Mouse (Mus musculus) MEL (cell line): ENCODE data around the gene Qprt. TPM values are rescaled to one million over a fixed set of nuclear protein-coding genes. Genes with fewer than 3 reads are reported as not detected.

Experiments used
- DNase-seq: peaks from one replicate; pipeline ENCODE4 v3.0.0; 2011; ENCODE audit warnings: low read depth, low spot score
- H3K27ac ChIP-seq: 2 replicates; pipeline ENCODE4 v1.5.1; 2012; ENCODE audit warnings: low read depth, mild to moderate bottlenecking, control low read depth, low read length, moderate library complexity; ENCODE audit not compliant: control insufficient read depth
- H3K27me3 ChIP-seq, 2 experiments: fragments of 150-350 bp in 1 of 2; sonication (generic) in 1 of 2; 2 replicates each; pipeline ENCODE4 v1.6.1; 2012; ENCODE audit warnings: low read length in 2 of 2, mild to moderate bottlenecking in 2 of 2, improper control_type of control experiment in 1 of 2, moderate library complexity in 1 of 2; ENCODE audit not compliant: insufficient read depth in 2 of 2, control insufficient read depth in 1 of 2
- H3K36me3 ChIP-seq, 2 experiments: 2 replicates each; pipeline ENCODE4 v1.6.1; 2012 to 2014; ENCODE audit warnings: low read length in 2 of 2, improper control_type of control experiment in 1 of 2, inconsistent platforms in 1 of 2, mild to moderate bottlenecking in 1 of 2; ENCODE audit not compliant: insufficient read depth in 2 of 2, control insufficient read depth in 1 of 2
- H3K4me1 ChIP-seq, 2 experiments: fragments of 150-350 bp in 1 of 2; sonication (generic) in 1 of 2; 2 replicates each; pipeline ENCODE4 v1.6.1; 2012; ENCODE audit warnings: low read length in 2 of 2, improper control_type of control experiment in 1 of 2, mild to moderate bottlenecking in 1 of 2; ENCODE audit not compliant: insufficient read depth in 2 of 2, control insufficient read depth in 1 of 2
- H3K4me3 ChIP-seq, 2 experiments: fragments of 150-350 bp in 1 of 2; sonication (generic) in 1 of 2; 2 replicates each; pipeline ENCODE4 v1.5.1; 2012; ENCODE audit warnings: low read depth in 2 of 2, low read length in 2 of 2, mild to moderate bottlenecking in 2 of 2, moderate library complexity in 2 of 2, control low read depth in 1 of 2, improper control_type of control experiment in 1 of 2; ENCODE audit not compliant: control insufficient read depth in 1 of 2, insufficient read depth in 1 of 2
- H3K79me2 ChIP-seq: 2 replicates; pipeline ENCODE4 v1.6.1; 2012; ENCODE audit warnings: mild to moderate bottlenecking, low read length, moderate library complexity; ENCODE audit not compliant: control insufficient read depth, poor library complexity, insufficient read depth
- H3K9ac ChIP-seq: 2 replicates; pipeline ENCODE4 v1.6.1; 2012; ENCODE audit warnings: low read depth, mild to moderate bottlenecking, control low read depth, low read length, moderate library complexity; ENCODE audit not compliant: control insufficient read depth, poor library complexity, severe bottlenecking
- H3K9me3 ChIP-seq: fragments of 150-350 bp; sonication (generic); replicated peaks from 2 replicates; pipeline ENCODE4 v1.6.1; 2012; ENCODE audit warnings: mild to moderate bottlenecking, low read length, improper control_type of control experiment, moderate library complexity; ENCODE audit not compliant: insufficient read depth
- BHLHE40 ChIP-seq: IDR thresholded peaks from 2 replicates; pipeline ENCODE4 v1.6.1; 2012; ENCODE audit warnings: low read depth, mild to moderate bottlenecking, inconsistent platforms, low read length, improper control_type of control experiment, borderline replicate concordance
- CHD2 ChIP-seq: IDR thresholded peaks from 2 replicates; pipeline ENCODE4 v1.6.1; 2011; ENCODE audit warnings: low read length, improper control_type of control experiment
- EP300 ChIP-seq, 2 experiments: IDR thresholded peaks; 2 replicates each; pipeline ENCODE4 v1.6.1; 2011; ENCODE audit warnings: improper control_type of control experiment in 2 of 2, low read length in 2 of 2, low read depth in 1 of 2, mild to moderate bottlenecking in 1 of 2
- MAZ ChIP-seq: IDR thresholded peaks from 2 replicates; pipeline ENCODE4 v1.6.1; 2012; ENCODE audit warnings: low read depth, mild to moderate bottlenecking, inconsistent platforms, low read length, improper control_type of control experiment
- MEF2A ChIP-seq: IDR thresholded peaks from 2 replicates; pipeline ENCODE4 v1.6.1; 2014; ENCODE audit warnings: low read depth, mild to moderate bottlenecking, inconsistent platforms, low read length, improper control_type of control experiment; ENCODE audit not compliant: poor library complexity, insufficient replicate concordance, severe bottlenecking; ENCODE audit errors: extremely low read depth
- MXI1 ChIP-seq: IDR thresholded peaks from 2 replicates; pipeline ENCODE4 v1.6.1; 2011; ENCODE audit warnings: mild to moderate bottlenecking, low read depth, low read length, improper control_type of control experiment
- MYB ChIP-seq: IDR thresholded peaks from 2 replicates; pipeline ENCODE4 v1.6.1; 2011; ENCODE audit warnings: mild to moderate bottlenecking, low read depth, low read length, improper control_type of control experiment
- NELFE ChIP-seq: IDR thresholded peaks from 2 replicates; pipeline ENCODE4 v1.6.1; 2011; ENCODE audit warnings: low read depth, low read length, improper control_type of control experiment
- NRF1 ChIP-seq: IDR thresholded peaks from 2 replicates; pipeline ENCODE4 v1.6.1; 2014; ENCODE audit warnings: low read depth, mild to moderate bottlenecking, inconsistent platforms, low read length, improper control_type of control experiment, moderate library complexity; ENCODE audit not compliant: poor library complexity, insufficient read depth, severe bottlenecking
- SIN3A ChIP-seq: IDR thresholded peaks from 2 replicates; pipeline ENCODE4 v1.6.1; 2012; ENCODE audit warnings: low read length, improper control_type of control experiment, inconsistent platforms
- SMC3 ChIP-seq: IDR thresholded peaks from 2 replicates; pipeline ENCODE4 v1.6.1; 2011; ENCODE audit warnings: low read depth, low read length, improper control_type of control experiment
- UBTF ChIP-seq: IDR thresholded peaks from 2 replicates; pipeline ENCODE4 v1.6.1; 2012; ENCODE audit warnings: low read depth, mild to moderate bottlenecking, inconsistent platforms, low read length, improper control_type of control experiment, moderate library complexity, borderline replicate concordance; ENCODE audit not compliant: insufficient read depth
- ZMIZ1 ChIP-seq: IDR thresholded peaks from 2 replicates; pipeline ENCODE4 v1.6.1; 2012; ENCODE audit warnings: low read depth, mild to moderate bottlenecking, inconsistent platforms, low read length, improper control_type of control experiment, moderate library complexity
- polyA plus RNA-seq, 2 experiments: library from polyadenylated mRNA; stranded (reverse) in 1 of 2; unstranded in 1 of 2; fragments of >175 nt in 1 of 2; fragments of >200 nt in 1 of 2; gene quantifications; 2 replicates each; pipeline versions ENCODE4 v1.2.1 to v1.2.4; 2012; ENCODE audit warnings: low replicate concordance in 2 of 2, low read depth in 1 of 2; ENCODE audit not compliant: insufficient read length in 2 of 2, insufficient read depth in 1 of 2, missing spikeins in 1 of 2
- total RNA-seq: library from RNA; depleted of rRNA; stranded (reverse); fragments of 300-350 nt; gene quantifications from 2 replicates; pipeline ENCODE4 v1.2.3, GENCODE M21; 2012

Qprt gene
- total and polyA plus RNA-seq, 3 experiments = 2.7 to 3.7 TPM; not detected in 1

- H3K27me3 ChIP-seq = no peaks in the 10 kb centered on the region
- H3K9ac ChIP-seq = no peak overlapping the region
- no peaks in the 10 kb centered on the region for H3K4me1 ChIP-seq
- H3K27ac ChIP-seq = no peak overlapping the region
- H3K4me3 ChIP-seq = no peak overlapping the region
- H3K79me2 ChIP-seq = no peaks in the 10 kb centered on the region
- no peak for TF ChIP-seq NELFE
- TF ChIP-seq NRF1 = no peak
- no peak for TF ChIP-seq BHLHE40
- no peak for TF ChIP-seq MYB
- no peak for TF ChIP-seq MAZ
- no peak for TF ChIP-seq SMC3
- no peak for TF ChIP-seq ZMIZ1
- no peak for TF ChIP-seq MEF2A
- no peak for TF ChIP-seq MXI1
- TF ChIP-seq EP300 (IDR thresholded peaks at IDR 0.05; ENCODE audit: low read depth in 1 of 2, low read length in 2 of 2) = no peak
- no peak for DNase-seq
- H3K9me3 ChIP-seq = no peaks in the 10 kb centered on the region
- peaks cover 0 to 2% of the 10 kb centered on the region in 2 experiments; a peak in 2 of 4 replicates for H3K36me3 ChIP-seq
Measured at GRCm38 (mm10) chr7:127073221-127073620, 48.8 kb downstream of the Qprt start.

GRCm38 (mm10) chr7:127070871-127071413 is 51.1 kb downstream of the Qprt start:
- peaks cover 0 to 4% of the 10 kb centered on the region in 2 experiments; a peak in 2 of 4 replicates for H3K36me3 ChIP-seq
- no peaks in the 10 kb centered on the region for H3K79me2 ChIP-seq
- no peak for DNase-seq
- no peaks in the 10 kb centered on the region for H3K27me3 ChIP-seq
- no peak overlapping the region for H3K9ac ChIP-seq
- H3K4me1 ChIP-seq = no peaks in the 10 kb centered on the region
- H3K9me3 ChIP-seq = no peaks in the 10 kb centered on the region
- TF ChIP-seq MAZ (no peak), SIN3A (0 out of 2 replicates have a peak, but pooled peaks have one; percentile 22)
- TF ChIP-seq, all 39 proteins: peak for 1
- Histone ChIP-seq H3K4me3 (no peak overlapping the region), H3K27ac (no peak overlapping the region)

DNA sequence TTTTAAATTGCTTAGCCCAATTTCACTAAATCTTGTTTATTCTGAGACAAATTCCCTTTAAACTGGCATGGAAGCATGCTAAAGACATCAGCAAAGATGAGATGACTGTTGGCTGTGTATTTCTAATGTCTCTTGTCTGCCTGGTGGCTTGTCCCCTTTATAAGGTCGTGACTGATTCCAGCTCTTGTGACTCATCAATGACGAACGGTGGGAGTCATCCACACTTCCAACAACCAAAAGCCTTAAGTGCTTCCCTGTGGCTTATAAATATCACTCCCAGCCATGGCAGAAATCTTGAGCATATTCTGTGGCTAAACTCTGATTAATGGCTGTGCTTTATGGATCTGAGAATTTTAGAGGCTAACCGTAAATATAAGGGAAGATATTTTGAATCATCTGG is 55.7 kb downstream of the Qprt start:
- Histone ChIP-seq H3K36me3 (peaks cover 0 to 4% of the 10 kb centered on the region in 2 experiments; a peak in 2 of 4 replicates), H3K27me3 (no peaks in the 10 kb centered on the region), H3K9ac (no peak overlapping the region), H3K27ac (no peak overlapping the region), H3K9me3 (no peaks in the 10 kb centered on the region)
- TF ChIP-seq EP300 (IDR thresholded peaks at IDR 0.05; ENCODE audit: low read depth in 1 of 2, low read length in 2 of 2) = no peak
- TF ChIP-seq CHD2 = no peak
- no peak for TF ChIP-seq UBTF
- TF ChIP-seq MXI1 = no peak
- TF ChIP-seq SMC3 = no peak
- TF ChIP-seq, all 39 proteins: peak for 0
- no peak for DNase-seq
- no peak overlapping the region for H3K4me3 ChIP-seq
- no peaks in the 10 kb centered on the region for H3K4me1 ChIP-seq
- no peaks in the 10 kb centered on the region for H3K79me2 ChIP-seq
